ENCODE assay signal across 9 mouse cellular contexts in genomic region chr5:28329024-28329806, GRCm38 (mm10). TPM values are rescaled to one million over a fixed set of nuclear protein-coding genes. Genes with fewer than 3 reads are reported as not detected.
DNase-seq lines count a peak whose midpoint lies in the region; ATAC-seq and TF ChIP-seq lines count a peak whose summit lies in the region.
"Had no signal": no experiment of that assay in that cellular context is flagged by ENCODE, and none has a peak within 500 bp of the region (broad histone marks: within the 10 kb centered on the region; RNA-seq: fewer than 3 reads in every experiment).

No protein-coding gene starts in this region.

- in situ Hi-C loops in Patski (cut with MboI; ENCODE audit: low pct_unique_long_range_greater_than_20kb), result no loop called here

- ATAC-seq in kidney, embryonic 15.5 days (replicated peaks; ENCODE audit: low FRiP score), result no peak
- peak; percentile 47 for ATAC-seq in Patski
- no peak for ATAC-seq in forebrain, embryonic 11.5 days (replicated peaks; ENCODE audit: low FRiP score)

- H3K4me3 ChIP-seq in kidney, embryonic 15.5 days (replicated peaks), result no peak overlapping the region
- H3K4me3 ChIP-seq in forebrain, embryonic 11.5 days (ENCODE audit: low read depth, low read length), result no peak overlapping the region
- H3K4me3 ChIP-seq: lung, embryonic 15.5 days had no signal

- TF ChIP-seq CTCF in Patski (IDR thresholded peaks at IDR 0.05), result peak; percentile 66

- H3K4me2 ChIP-seq in kidney, embryonic 15.5 days, result no peak overlapping the region
- no peak overlapping the region for H3K4me2 ChIP-seq in forebrain, embryonic 11.5 days (ENCODE audit: low read depth, low read length, severe bottlenecking)
- H3K4me2 ChIP-seq: lung, embryonic 15.5 days had no signal

- DNase-seq in kidney, adult 11 months, result peak; percentile 24
- no peak for DNase-seq in Patski (ENCODE audit: low read depth, low spot score)
- DNase-seq in forelimb bud, embryonic 11.5 days (ENCODE audit: low read depth, low spot score), result peak; percentile 8
- DNase-seq in lung, postnatal 25 days (ENCODE audit: low spot score), result peak; percentile 72
- peak; percentile 68 for DNase-seq in thymus, postnatal 25 days
- DNase-seq in forebrain, embryonic 11.5 days (ENCODE audit: low spot score), result no peak
- no peak for DNase-seq in layer of hippocampus, adult 9-10 months (ENCODE audit: low spot score)

- no peak overlapping the region for H3K9ac ChIP-seq in kidney, embryonic 15.5 days
- H3K9ac ChIP-seq in forebrain, embryonic 11.5 days (ENCODE audit: low read length), result no peak overlapping the region
- H3K9ac ChIP-seq: lung, embryonic 15.5 days had no signal

- peaks cover 27% of the 10 kb centered on the region for H3K36me3 ChIP-seq in kidney, embryonic 15.5 days
- H3K36me3 ChIP-seq in forebrain, embryonic 11.5 days (ENCODE audit: control insufficient read depth, insufficient read depth, low read length), result no peaks in the 10 kb centered on the region

- CTCF ChIA-PET in Patski (lab: Charles Lee), result interaction anchor here (0.8 to 1.9 kb wide), 7 partner anchors 10 to 38 kb away, joined by 3 to 10 read pairs (median 3); no protein-coding TSS in a partner anchor

- H3K4me1 ChIP-seq in kidney, embryonic 15.5 days, result no peaks in the 10 kb centered on the region
- no peaks in the 10 kb centered on the region for H3K4me1 ChIP-seq in forebrain, embryonic 11.5 days (replicated peaks; ENCODE audit: control insufficient read depth, insufficient read depth, low read length)
- H3K4me1 ChIP-seq: lung, embryonic 15.5 days had no signal

- WGBS in kidney, embryonic 15.5 days, result 73% methylated on average over 7 of the region's 7 CpGs
- WGBS in forebrain, embryonic 11.5 days, result 84% methylated on average over 7 of the region's 7 CpGs

- POLR2A ChIA-PET in Patski (lab: Charles Lee), result no interaction called here

- no peak overlapping the region for H3K27ac ChIP-seq in kidney, embryonic 15.5 days
- H3K27ac ChIP-seq in forebrain, embryonic 11.5 days (ENCODE audit: low read depth, low read length), result no peak overlapping the region
- H3K27ac ChIP-seq: lung, embryonic 15.5 days had no signal

- H3K27me3 ChIP-seq in kidney, embryonic 15.5 days, result no peaks in the 10 kb centered on the region
- H3K27me3 ChIP-seq in Patski, result no peaks in the 10 kb centered on the region
- H3K27me3 ChIP-seq in forebrain, embryonic 11.5 days (ENCODE audit: control insufficient read depth, insufficient read depth, low read length), result no peaks in the 10 kb centered on the region
- H3K27me3 ChIP-seq: lung, embryonic 15.5 days had no signal

- H3K9me3 ChIP-seq in kidney, embryonic 15.5 days (replicated peaks), result no peaks in the 10 kb centered on the region
- H3K9me3 ChIP-seq in forebrain, embryonic 11.5 days (ENCODE audit: control insufficient read depth, low read length), result no peaks in the 10 kb centered on the region
- H3K9me3 ChIP-seq: lung, embryonic 15.5 days had no signal

RNA-seq across cellular contexts. Expression of gene Rbm33, which starts 12.3 kb away (rescaled TPM):
- 10.8 and 11.4 TPM in 2 replicates for polyA plus RNA-seq in kidney, embryonic 15.5 days (2015; fragmentation: Nextera tagmentation; extraction: Ambion mirVana)
- 39.6 TPM for polyA plus RNA-seq in Patski (2021)
- polyA plus RNA-seq in forebrain, embryonic 11.5 days (2014; fragmentation: Nextera tagmentation; extraction: Ambion mirVana), result 24.9 and 26.0 TPM in 2 replicates

Comparison
In these comparisons a context has a peak if more than half of its experiments do, and no peak if none do; other contexts are left out.
1. DNase-seq: peak in kidney, adult 11 months (single experiment), forelimb bud, embryonic 11.5 days (single experiment), lung, postnatal 25 days (single experiment) and thymus, postnatal 25 days (single experiment); none in Patski (single experiment), forebrain, embryonic 11.5 days (single experiment) and layer of hippocampus, adult 9-10 months (single experiment).